Mouse (Mus musculus) forebrain, embryonic 11.5 days (tissue): ENCODE measurements around the gene Zfp57. TPM values are rescaled to one million over a fixed set of nuclear protein-coding genes. Genes with fewer than 3 reads are reported as not detected.

ENCODE experiments used
- ATAC-seq: fragments of 200-750 bp; cut with Nextera tagmentation; replicated peaks from 2 replicates; pipeline ENCODE4 v1.8.0; 2017; ENCODE audit warnings: moderate TSS enrichment; ENCODE audit not compliant: low FRiP score
- DNase-seq: peaks from one replicate; pipeline ENCODE4 v3.0.0-alpha.2; 2017; ENCODE audit warnings: low spot score
- H3K27ac ChIP-seq: fragments of 300-500 bp; sonication (generic); 2 replicates; pipeline ENCODE4 v1.5.1; 2014; ENCODE audit warnings: low read depth, low read length
- H3K27me3 ChIP-seq: fragments of 300-500 bp; sonication (generic); 2 replicates; pipeline ENCODE4 v1.6.1; 2014; ENCODE audit warnings: mild to moderate bottlenecking, low read length, mixed read lengths; ENCODE audit not compliant: control insufficient read depth, insufficient read depth
- H3K36me3 ChIP-seq: fragments of 300-500 bp; sonication (generic); 2 replicates; pipeline ENCODE4 v1.6.1; 2014; ENCODE audit warnings: mild to moderate bottlenecking, low read length, moderate library complexity, mixed read lengths; ENCODE audit not compliant: control insufficient read depth, insufficient read depth
- H3K4me1 ChIP-seq: fragments of 300-500 bp; sonication (generic); replicated peaks from 2 replicates; pipeline ENCODE4 v1.6.1; 2014; ENCODE audit warnings: low read length, mixed read lengths; ENCODE audit not compliant: control insufficient read depth, insufficient read depth
- H3K4me2 ChIP-seq: fragments of 300-500 bp; sonication (generic); 2 replicates; pipeline ENCODE4 v1.6.1; 2014; ENCODE audit warnings: low read depth, mild to moderate bottlenecking, low read length, moderate library complexity, mixed read lengths; ENCODE audit not compliant: severe bottlenecking
- H3K4me3 ChIP-seq: fragments of 300-500 bp; sonication (generic); 2 replicates; pipeline ENCODE4 v1.5.1; 2014; ENCODE audit warnings: low read depth, low read length
- H3K9ac ChIP-seq: fragments of 300-500 bp; sonication (generic); 2 replicates; pipeline ENCODE4 v1.6.1; 2014; ENCODE audit warnings: low read length
- H3K9me3 ChIP-seq: fragments of 300-500 bp; sonication (generic); 2 replicates; pipeline ENCODE4 v1.6.1; 2016; ENCODE audit warnings: low read length, mixed read lengths; ENCODE audit not compliant: control insufficient read depth
- WGBS: fragments of 180-500 bp; shearing (Covaris S2); extraction: QIAGEN DNeasy Blood & Tissue Kit; methylation state at CpG from one replicate; pipeline ENCODE4 v1.1.7; 2014; 5-methylcytosine and 5-hydroxymethylcytosine counted together
- polyA plus RNA-seq: library from polyadenylated mRNA; unstranded; fragments of >200 nt; fragmentation: Nextera tagmentation; extraction: Ambion mirVana; gene quantifications from 2 replicates; pipeline ENCODE4 v1.2.1, GENCODE M21; 2014

Gene Zfp57
- polyA plus RNA-seq, 1 experiment from 2014 or later: 142 TPM

- Histone ChIP-seq H3K4me3 (peak overlapping the region; percentile 64), H3K36me3 (no peaks in the 10 kb centered on the region; the same call in 1 of the 2 replicates), H3K9me3 (no peaks in the 10 kb centered on the region), H3K4me2 (peak overlapping the region; percentile 95; the same call in 1 of the 2 replicates), H3K27ac (no peak overlapping the region), H3K27me3 (peaks cover 10% of the 10 kb centered on the region), H3K9ac (no peak overlapping the region), H3K4me1 (peaks cover 19% of the 10 kb centered on the region)
- DNase-seq (no peak), ATAC-seq (no peak)
- 54% methylated on average over 4 of the region's 4 CpGs for WGBS
Observed at GRCm38 (mm10) chr17:37051745-37052144, 50.8 kb downstream of the Zfp57 start.

GRCm38 (mm10) chr17:37056957-37057356 is 56.0 kb downstream of the Zfp57 start:
- Histone ChIP-seq H3K4me2 (no peak overlapping the region), H3K36me3 (no peaks in the 10 kb centered on the region; the same call in 1 of the 2 replicates), H3K4me1 (0 out of 2 replicates have a peak, but pooled peaks cover 2% of the 10 kb centered on the region), H3K9me3 (no peaks in the 10 kb centered on the region), H3K27ac (no peak overlapping the region), H3K9ac (no peak overlapping the region), H3K4me3 (no peak overlapping the region), H3K27me3 (no peaks in the 10 kb centered on the region)
- ATAC-seq (no peak), DNase-seq (no peak)
- WGBS: 94% methylated on average over 6 of the region's 6 CpGs

Other genes starting within 250 kb of the Zfp57 start
- not detected in 2 replicates for gene H2-M10.5, start 228.3 kb upstream of the Zfp57 start, polyA plus RNA-seq
- gene H2-M10.6, start 189.0 kb upstream of the Zfp57 start, polyA plus RNA-seq: not detected in 2 replicates
- gene Trim26, start 164.0 kb upstream of the Zfp57 start, polyA plus RNA-seq: 30.9 and 31.7 TPM in 2 replicates
- gene Trim15, start 134.0 kb upstream of the Zfp57 start, polyA plus RNA-seq: 0.20 and 0.35 TPM in 2 replicates
- 7.4 and 8.4 TPM in 2 replicates for gene Trim10, start 131.6 kb upstream of the Zfp57 start, polyA plus RNA-seq
- gene Trim40, start 111.0 kb upstream of the Zfp57 start, polyA plus RNA-seq: not detected in 2 replicates
- not detected in 2 replicates for gene Trim31, start 103.0 kb upstream of the Zfp57 start, polyA plus RNA-seq
- 0.33 and 0.44 TPM in 2 replicates for gene Rnf39, start 58.2 kb upstream of the Zfp57 start, polyA plus RNA-seq
- 142 and 149 TPM in 2 replicates for gene Ppp1r11, start 49.4 kb upstream of the Zfp57 start, polyA plus RNA-seq
- gene Znrd1, start 42.6 kb upstream of the Zfp57 start, polyA plus RNA-seq: 83.2 and 86.6 TPM in 2 replicates
- 10.2 and 10.5 TPM in 2 replicates for gene Znrd1as, start 42.6 kb upstream of the Zfp57 start, polyA plus RNA-seq
- not detected in 2 replicates for gene 2410137M14Rik, start 19.9 kb upstream of the Zfp57 start, polyA plus RNA-seq
- gene H2-M5, start 11.6 kb upstream of the Zfp57 start, polyA plus RNA-seq: 0.73 and 1.1 TPM in 2 replicates
- 0.39 TPM in 1 of 2 replicates, not detected in the other for gene Mog, start 22.2 kb downstream of the Zfp57 start, polyA plus RNA-seq
- 19.7 and 21.8 TPM in 2 replicates for gene Gabbr1, start 44.8 kb downstream of the Zfp57 start, polyA plus RNA-seq
- not detected in 2 replicates for gene Olfr90, start 87.3 kb downstream of the Zfp57 start, polyA plus RNA-seq
- 0.13 TPM in 2 replicates for gene Olfr91, start 97.1 kb downstream of the Zfp57 start, polyA plus RNA-seq
- gene Olfr92, start 118.9 kb downstream of the Zfp57 start, polyA plus RNA-seq: not detected in 2 replicates
- not detected in 2 replicates for gene Olfr93, start 160.3 kb downstream of the Zfp57 start, polyA plus RNA-seq
- gene Ubd, start 192.7 kb downstream of the Zfp57 start, polyA plus RNA-seq: not detected in 2 replicates
- not detected in 2 replicates for gene Olfr94, start 199.8 kb downstream of the Zfp57 start, polyA plus RNA-seq
- not detected in 2 replicates for gene Olfr95, start 212.0 kb downstream of the Zfp57 start, polyA plus RNA-seq
- gene Olfr96, start 219.0 kb downstream of the Zfp57 start, polyA plus RNA-seq: not detected in 2 replicates
- gene Olfr97, start 236.2 kb downstream of the Zfp57 start, polyA plus RNA-seq: not detected in 2 replicates